Mouse (Mus musculus) heart, postnatal 36 days (tissue): ENCODE measurements around the gene Ccdc194. TPM values are rescaled to one million over a fixed set of nuclear protein-coding genes. Genes with fewer than 3 reads are reported as not detected.

Source experiments
- total RNA-seq, 2 experiments: library from RNA; stranded (reverse); gene quantifications; 2 replicates each; pipeline ENCODE4 v1.2.3; 2021

The Ccdc194 gene
- total RNA-seq, 2 experiments from 2014 or later = not detected

Other genes starting within 250 kb of the Ccdc194 start
- 100 to 1,000 TPM; 148 to 149 TPM for gene Use1, start 158.9 kb downstream of the Ccdc194 start, total RNA-seq
- 10 to 100 TPM; 11.1 to 14.9 TPM for gene Ocel1, start 154.4 kb downstream of the Ccdc194 start, total RNA-seq
- 10 to 100 TPM; 47.6 to 53.6 TPM for gene Nr2f6, start 143.8 kb downstream of the Ccdc194 start, total RNA-seq
- gene Ushbp1, start 129.9 kb downstream of the Ccdc194 start, total RNA-seq = 10 to 100 TPM; 28.0 to 30.4 TPM
- gene Babam1, start 128.8 kb downstream of the Ccdc194 start, total RNA-seq = 10 to 100 TPM; 61.2 to 67.1 TPM
- gene Ankle1, start 119.7 kb downstream of the Ccdc194 start, total RNA-seq = under 1 TPM; 0.19 to 0.39 TPM
- 10 to 100 TPM; 26.2 to 29.9 TPM for gene Abhd8, start 62.1 kb downstream of the Ccdc194 start, total RNA-seq
- 100 to 1,000 TPM; 117 to 129 TPM for gene Mrpl34, start 60.8 kb downstream of the Ccdc194 start, total RNA-seq
- gene Dda1, start 56.5 kb downstream of the Ccdc194 start, total RNA-seq = 10 to 100 TPM; 32.1 to 32.3 TPM
- gene Ano8, start 39.7 kb downstream of the Ccdc194 start, total RNA-seq = 10 to 100 TPM; 18.1 to 18.6 TPM
- 10 to 100 TPM; 15.8 to 20.2 TPM for gene Gtpbp3, start 37.6 kb downstream of the Ccdc194 start, total RNA-seq
- 10 to 100 TPM; 24.5 to 26.0 TPM for gene Plvap, start 14.0 kb downstream of the Ccdc194 start, total RNA-seq
- 10 to 100 TPM; 17.1 to 32.9 TPM for gene Bst2, start 11.7 kb upstream of the Ccdc194 start, total RNA-seq
- gene Mvb12a, start 17.2 kb upstream of the Ccdc194 start, total RNA-seq = 10 to 100 TPM; 27.8 to 32.9 TPM
- under 1 TPM in 1 of 2 experiments, not detected in 1; 0.22 TPM for gene Tmem221, start 33.2 kb upstream of the Ccdc194 start, total RNA-seq
- under 1 TPM in 1 of 2 experiments, not detected in 1; 0.19 TPM for gene Nxnl1, start 40.9 kb upstream of the Ccdc194 start, total RNA-seq
- 100 to 1,000 TPM; 171 to 223 TPM for gene Slc27a1, start 43.2 kb upstream of the Ccdc194 start, total RNA-seq
- 10 to 100 TPM; 64.7 to 69.7 TPM for gene Pgls, start 66.5 kb upstream of the Ccdc194 start, total RNA-seq
- gene Fam129c, start 71.9 kb upstream of the Ccdc194 start, total RNA-seq = 1 to 10 TPM in 1 of 2 experiments, under 1 TPM in 1; 0.58 to 1.2 TPM
- gene Colgalt1, start 85.3 kb upstream of the Ccdc194 start, total RNA-seq = 10 to 100 TPM; 40.2 to 45.2 TPM
- gene Unc13a, start 146.0 kb upstream of the Ccdc194 start, total RNA-seq = under 1 TPM; 0.49 to 0.64 TPM
- gene Jak3, start 150.6 kb upstream of the Ccdc194 start, total RNA-seq = 1 to 10 TPM; 8.2 to 8.6 TPM
- 1 to 10 TPM; 3.8 to 4.7 TPM for gene Insl3, start 163.5 kb upstream of the Ccdc194 start, total RNA-seq
- gene B3gnt3, start 176.1 kb upstream of the Ccdc194 start, total RNA-seq = 1 to 10 TPM; 6.5 to 7.5 TPM
- gene Fcho1, start 200.0 kb upstream of the Ccdc194 start, total RNA-seq = 1 to 10 TPM in 1 of 2 experiments, under 1 TPM in 1; 0.56 to 1.2 TPM